Mouse (Mus musculus) heart, embryonic 14.5 days (tissue): ENCODE results near the gene Bdp1. TPM values are rescaled to one million over a fixed set of nuclear protein-coding genes. Genes with fewer than 3 reads are reported as not detected.

ENCODE experiments used
- ATAC-seq: fragments of 200-750 bp; cut with Nextera tagmentation; 2 replicates; pipeline ENCODE4 v1.8.0; 2017; ENCODE audit warnings: low read depth, moderate TSS enrichment; ENCODE audit not compliant: insufficient number of reproducible peaks, insufficient read depth, low FRiP score
- H3K27ac ChIP-seq, 2 experiments: fragments of 200-500 bp in 1 of 2; fragments of 300-500 bp in 1 of 2; sonication (generic) in 1 of 2; replicated peaks in 1 of 2; 2 replicates each; pipeline ENCODE4 v1.5.1; 2012 to 2014; ENCODE audit warnings: low read depth in 2 of 2, low read length in 2 of 2, control low read depth in 1 of 2, mild to moderate bottlenecking in 1 of 2, mixed read lengths in 1 of 2; ENCODE audit not compliant: control insufficient read depth in 1 of 2, insufficient read depth in 1 of 2
- H3K27me3 ChIP-seq: fragments of 300-500 bp; sonication (generic); 2 replicates; pipeline ENCODE4 v1.6.1; 2014; ENCODE audit warnings: mild to moderate bottlenecking, low read length, control low read depth; ENCODE audit not compliant: control insufficient read depth, insufficient read depth
- H3K36me3 ChIP-seq: fragments of 300-500 bp; sonication (generic); 2 replicates; pipeline ENCODE4 v1.6.1; 2014; ENCODE audit warnings: mild to moderate bottlenecking, control low read depth, low read length, mixed read lengths; ENCODE audit not compliant: control insufficient read depth, insufficient read depth
- H3K4me1 ChIP-seq, 2 experiments: fragments of 200-500 bp in 1 of 2; fragments of 300-500 bp in 1 of 2; sonication (generic) in 1 of 2; 2 replicates each; pipeline ENCODE4 v1.6.1; 2012 to 2014; ENCODE audit warnings: low read length in 2 of 2, control low read depth in 1 of 2, mixed read lengths in 1 of 2; ENCODE audit not compliant: control insufficient read depth in 2 of 2, insufficient read depth in 2 of 2
- H3K4me2 ChIP-seq: fragments of 300-500 bp; sonication (generic); 2 replicates; pipeline ENCODE4 v1.6.1; 2014; ENCODE audit warnings: mild to moderate bottlenecking, low read length
- H3K4me3 ChIP-seq, 2 experiments: fragments of 200-500 bp in 1 of 2; fragments of 300-500 bp in 1 of 2; sonication (generic) in 1 of 2; 2 replicates each; pipeline ENCODE4 v1.5.1; 2012 to 2014; ENCODE audit warnings: low read length in 2 of 2, mild to moderate bottlenecking in 2 of 2, control low read depth in 1 of 2, low read depth in 1 of 2, moderate library complexity in 1 of 2; ENCODE audit not compliant: control insufficient read depth in 1 of 2, insufficient read depth in 1 of 2
- H3K9ac ChIP-seq: fragments of 300-500 bp; sonication (generic); 2 replicates; pipeline ENCODE4 v1.6.1; 2014; ENCODE audit warnings: mild to moderate bottlenecking, low read length
- H3K9me3 ChIP-seq: fragments of 300-500 bp; sonication (generic); 2 replicates; pipeline ENCODE4 v1.6.1; 2016; ENCODE audit warnings: low read length, control low read depth; ENCODE audit not compliant: control insufficient read depth
- WGBS: fragments of 180-500 bp; shearing (Covaris S2); extraction: QIAGEN DNeasy Blood & Tissue Kit; methylation state at CpG from one replicate; pipeline ENCODE4 v1.1.7; 2014; 5-methylcytosine and 5-hydroxymethylcytosine counted together
- polyA plus RNA-seq: library from polyadenylated mRNA; unstranded; fragments of >200 nt; fragmentation: Nextera tagmentation; extraction: Ambion mirVana; gene quantifications from 2 replicates; pipeline ENCODE4 v1.2.1, GENCODE M21; 2014

The Bdp1 gene
- polyA plus RNA-seq, 1 experiment from 2014 or later = 21.9 TPM

DNA sequence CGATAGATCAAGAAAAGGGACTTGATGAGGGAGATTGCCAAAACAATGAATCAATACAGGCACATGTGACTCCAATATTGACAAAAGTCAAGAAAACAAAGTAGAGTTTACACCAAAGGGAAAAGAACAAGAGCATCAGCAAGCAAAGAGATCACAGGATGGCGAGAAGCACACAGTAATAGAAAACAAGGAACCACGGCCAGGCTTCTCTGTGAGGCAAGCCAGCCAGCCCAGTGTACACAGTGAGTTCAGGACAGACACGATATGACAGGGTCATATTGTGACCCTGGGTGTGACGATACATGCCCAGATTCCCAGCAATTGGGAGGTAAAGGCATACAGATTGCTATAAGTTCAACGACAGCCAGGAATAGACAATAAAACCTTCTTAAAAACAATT lies 77.9 kb downstream of the Bdp1 start:
- 90% methylated on average over 6 of the region's 6 CpGs for WGBS
- Histone ChIP-seq H3K4me2 (no peak overlapping the region), H3K9ac (no peak overlapping the region), H3K9me3 (no peaks in the 10 kb centered on the region), H3K36me3 (peaks cover 92% of the 10 kb centered on the region), H3K4me1 (no peaks in the 10 kb centered on the region), H3K4me3 (no peak overlapping the region), H3K27me3 (no peaks in the 10 kb centered on the region), H3K27ac (no peak overlapping the region)
- no peak for ATAC-seq

DNA sequence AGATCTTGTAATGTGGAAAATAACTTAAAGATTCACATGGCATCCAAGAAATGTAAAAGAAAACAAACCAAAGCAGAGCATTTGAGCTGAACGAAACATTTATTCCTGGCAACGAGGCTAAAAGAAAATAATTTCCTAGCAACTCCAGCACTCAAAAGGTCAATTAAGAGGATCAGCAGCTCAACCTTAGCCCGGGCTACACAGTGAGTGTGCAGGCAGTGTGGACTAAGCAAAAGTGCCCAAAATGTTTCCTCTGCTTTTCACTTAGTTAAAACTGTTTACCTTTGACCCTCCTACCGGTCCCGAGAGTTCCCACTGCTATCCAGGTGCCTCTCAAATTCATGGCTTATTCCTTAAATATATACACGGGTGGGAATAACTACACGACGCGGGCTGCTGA lies 87.0 kb downstream of the Bdp1 start:
- 87% methylated on average over 9 of the region's 9 CpGs for WGBS
- H3K27ac ChIP-seq = no peak overlapping the region
- H3K9me3 ChIP-seq = no peaks in the 10 kb centered on the region
- no peaks in the 10 kb centered on the region for H3K27me3 ChIP-seq
- H3K4me2 ChIP-seq = no peak overlapping the region
- no peak overlapping the region for H3K4me3 ChIP-seq
- no peak overlapping the region for H3K9ac ChIP-seq
- H3K36me3 ChIP-seq = peaks cover 18% of the 10 kb centered on the region
- H3K4me1 ChIP-seq = peaks cover 0 to 9% of the 10 kb centered on the region in 2 experiments; a peak in 2 of 4 replicates
- ATAC-seq = no peak

DNA sequence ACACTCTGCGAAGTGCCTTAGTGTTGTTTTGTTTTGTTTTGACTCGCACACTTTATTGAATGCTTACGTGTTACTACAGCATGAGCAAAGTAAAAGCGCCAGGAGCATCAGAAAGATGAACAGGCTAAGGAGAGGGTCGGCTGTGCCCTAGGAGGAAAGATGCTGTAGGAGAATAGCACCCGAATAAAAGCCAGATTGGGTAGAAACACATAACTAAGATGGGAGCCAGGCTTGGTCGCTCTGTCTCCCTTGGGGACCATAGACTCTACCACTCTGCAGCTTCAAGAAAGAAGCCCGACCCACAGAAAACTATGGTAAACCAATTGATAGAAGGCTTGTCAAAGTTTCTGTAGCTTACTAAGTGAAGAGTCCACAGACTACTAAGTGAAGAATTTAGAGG lies 87.9 kb downstream of the Bdp1 start:
- peak overlapping the region; percentile 88 for H3K4me2 ChIP-seq
- no peak for ATAC-seq
- H3K27ac ChIP-seq = peak overlapping the region; percentile 6 to 67; a peak in 3 of 4 replicates
- no peaks in the 10 kb centered on the region for H3K27me3 ChIP-seq
- no peaks in the 10 kb centered on the region for H3K9me3 ChIP-seq
- peak overlapping the region; percentile 83 for H3K9ac ChIP-seq
- peaks cover 10% of the 10 kb centered on the region for H3K36me3 ChIP-seq
- peaks cover 0 to 9% of the 10 kb centered on the region in 2 experiments; a peak in 2 of 4 replicates for H3K4me1 ChIP-seq
- H3K4me3 ChIP-seq = peak overlapping the region; percentile 72 to 83
- 10% methylated on average over 8 of the region's 8 CpGs for WGBS

DNA sequence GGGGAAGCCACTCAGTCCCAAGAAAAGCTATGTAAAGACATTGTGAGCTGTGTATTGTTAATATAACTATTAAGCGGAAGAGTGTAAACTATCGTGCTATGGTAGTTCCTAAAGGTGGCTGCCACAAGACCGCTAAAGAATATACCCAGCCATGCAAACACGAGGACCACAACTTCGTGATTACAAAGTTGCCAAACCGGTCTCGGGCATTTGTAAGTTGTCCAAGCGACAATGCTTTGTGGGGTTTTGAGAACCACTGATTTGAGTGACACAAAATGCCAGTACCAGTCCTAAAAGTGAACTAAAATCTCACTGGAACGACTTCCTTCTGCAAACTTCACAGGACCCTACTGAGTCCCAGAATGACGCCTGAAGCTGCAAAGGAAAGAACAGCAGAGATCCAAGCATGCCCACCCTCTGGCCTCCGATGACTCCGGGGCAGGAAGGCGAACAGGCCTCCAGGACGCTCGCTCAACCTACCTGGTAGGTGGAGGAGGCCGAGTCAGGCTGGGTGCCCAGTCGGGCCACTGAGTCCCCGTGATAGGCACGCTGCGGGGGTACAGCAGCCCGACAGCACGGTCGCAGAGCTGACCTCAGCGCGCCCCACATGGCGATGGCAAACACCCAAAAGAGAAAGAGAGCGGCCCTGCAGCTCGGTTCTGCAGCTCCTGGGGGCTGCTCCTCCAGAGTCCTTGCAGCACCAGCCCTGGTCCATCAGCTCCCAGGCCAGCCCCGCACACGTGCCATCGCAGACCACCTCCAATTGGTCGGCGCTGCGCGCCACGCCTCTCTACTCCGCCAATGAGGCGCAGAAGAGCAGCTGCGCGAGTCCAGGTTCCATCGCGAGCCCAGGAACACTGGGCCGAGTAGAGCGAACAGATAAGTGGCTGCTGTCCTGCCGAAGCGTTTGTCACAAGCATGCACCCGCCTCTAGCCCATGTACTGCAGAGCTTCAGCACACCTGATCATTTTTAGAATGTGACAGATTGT lies 88.7 kb downstream of the Bdp1 start, which contains the start of gene Mccc2:
Mccc2 (minus strand) TSS at position 734 of the 990 bp plus-strand sequence.
- Histone ChIP-seq H3K36me3 (peaks cover 5% of the 10 kb centered on the region), H3K4me3 (peak within 1 kb of the TSS; percentile 72 to 83), H3K4me1 (peaks cover 0 to 9% of the 10 kb centered on the region in 2 experiments; a peak in 2 of 4 replicates), H3K4me2 (peak within 1 kb of the TSS; percentile 88), H3K9ac (peak within 1 kb of the TSS; percentile 83), H3K27me3 (no peaks in the 10 kb centered on the region), H3K9me3 (no peaks in the 10 kb centered on the region), H3K27ac (peak within 1 kb of the TSS; percentile 6 to 67; a peak in 3 of 4 replicates)
- ATAC-seq = peak; percentile 100
- WGBS = 5% methylated on average over 41 of the region's 47 CpGs

DNA sequence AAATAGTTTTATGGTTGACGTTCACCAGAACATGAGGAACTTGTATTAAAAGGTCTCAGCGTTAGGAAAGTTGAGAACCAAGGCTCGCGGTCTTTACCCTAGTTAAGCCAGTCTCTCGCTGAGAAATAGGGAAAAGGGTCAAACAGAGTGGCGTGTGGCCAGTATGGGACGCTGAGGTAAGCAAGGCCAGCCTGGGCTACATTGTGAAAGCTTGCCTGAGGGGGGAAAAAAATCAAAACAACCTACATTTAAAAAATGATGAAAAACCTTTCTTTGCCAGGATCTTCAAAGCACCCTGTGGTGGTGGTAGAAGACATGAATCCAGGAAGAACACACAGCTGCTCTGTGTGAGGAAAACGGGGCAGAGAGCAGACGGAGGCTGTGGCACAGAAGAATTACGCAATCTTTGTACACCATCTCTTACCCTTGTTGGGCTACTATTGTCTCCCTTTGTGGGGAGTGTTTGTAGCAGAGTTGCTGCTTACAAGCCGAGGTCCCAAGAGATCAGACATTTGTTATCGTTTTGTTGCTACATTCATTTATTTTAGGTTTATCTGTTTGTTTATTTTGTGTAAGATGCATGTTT lies 97.9 kb downstream of the Bdp1 start:
- Histone ChIP-seq H3K36me3 (no peaks in the 10 kb centered on the region), H3K27ac (no peak overlapping the region), H3K9ac (no peak overlapping the region), H3K27me3 (no peaks in the 10 kb centered on the region), H3K9me3 (no peaks in the 10 kb centered on the region), H3K4me3 (no peak overlapping the region), H3K4me2 (no peak overlapping the region), H3K4me1 (peaks cover 2 to 3% of the 10 kb centered on the region in 2 experiments; a peak in 1 of 4 replicates)
- ATAC-seq = no peak
- WGBS = 84% methylated on average over 12 of the region's 12 CpGs

DNA sequence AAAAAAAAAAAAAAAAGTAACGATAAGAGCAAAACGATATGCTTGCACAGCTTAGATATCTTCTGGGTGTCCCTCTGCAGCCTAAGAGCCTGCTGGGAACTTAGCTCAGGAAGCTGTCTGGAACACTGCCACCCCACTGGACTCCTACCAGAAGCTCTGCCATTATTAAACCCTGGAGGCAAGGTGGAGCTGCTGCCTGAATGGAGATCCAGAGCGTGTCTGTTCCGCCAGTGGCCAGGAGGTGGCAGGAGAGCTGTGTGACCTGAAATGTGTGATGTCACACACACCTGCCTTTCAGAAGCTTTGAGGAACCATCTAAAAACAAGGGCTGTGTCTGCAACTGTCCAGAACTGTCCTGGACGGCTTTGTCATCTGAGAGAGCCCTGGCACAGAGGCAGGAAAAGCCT lies 102.1 kb downstream of the Bdp1 start:
- H3K9ac ChIP-seq = no peak overlapping the region

GRCm38 (mm10) chr13:99999078-99999477 lies 104.8 kb downstream of the Bdp1 start:
- Histone ChIP-seq H3K4me3 (no peak overlapping the region), H3K4me2 (no peak overlapping the region), H3K4me1 (peaks cover 2 to 5% of the 10 kb centered on the region in 2 experiments; a peak in 2 of 4 replicates), H3K9ac (no peak overlapping the region), H3K27ac (no peak overlapping the region), H3K36me3 (0 out of 2 replicates have a peak, but pooled peaks cover 2% of the 10 kb centered on the region), H3K27me3 (no peaks in the 10 kb centered on the region), H3K9me3 (no peaks in the 10 kb centered on the region)
- ATAC-seq = no peak
- 85% methylated on average over 3 of the region's 3 CpGs for WGBS

More for the DNA sequence above, 102.1 kb downstream of the Bdp1 start:
- Histone ChIP-seq H3K27me3 (no peaks in the 10 kb centered on the region), H3K4me2 (no peak overlapping the region), H3K36me3 (0 out of 2 replicates have a peak, but pooled peaks cover 2% of the 10 kb centered on the region), H3K4me3 (no peak overlapping the region), H3K4me1 (peaks cover 2 to 5% of the 10 kb centered on the region in 2 experiments; a peak in 2 of 4 replicates), H3K9me3 (no peaks in the 10 kb centered on the region), H3K27ac (no peak overlapping the region)
- WGBS = 18% methylated on average over 5 of the region's 5 CpGs
- ATAC-seq = peak; percentile 57; the same call in 1 of the 2 replicates
